Mouse (Mus musculus): ENCODE results near the gene Ccdc146. TPM values are rescaled to one million over a fixed set of nuclear protein-coding genes. Genes with fewer than 3 reads are reported as not detected.

The Ccdc146 gene
- polyA plus RNA-seq, 1 experiment from 2014 or later, result 0.36 TPM

GRCm38 (mm10) chr5:21332119-21332518 lies 92.4 kb downstream of the Ccdc146 start:
- Histone ChIP-seq H3K27ac (ENCODE audit: low read depth, low read length) (no peak overlapping the region), H3K9me3 (ENCODE audit: control insufficient read depth, low read length) (no peaks in the 10 kb centered on the region), H3K4me2 (ENCODE audit: low read depth, low read length, severe bottlenecking) (no peak overlapping the region), H3K27me3 (ENCODE audit: control insufficient read depth, insufficient read depth, low read length) (no peaks in the 10 kb centered on the region), H3K36me3 (ENCODE audit: control insufficient read depth, insufficient read depth, low read length) (no peaks in the 10 kb centered on the region), H3K9ac (ENCODE audit: low read length) (no peak overlapping the region), H3K4me1 (replicated peaks; ENCODE audit: control insufficient read depth, insufficient read depth, low read length) (peaks cover 4% of the 10 kb centered on the region; the same call in 1 of the 2 replicates), H3K4me3 (ENCODE audit: low read depth, low read length) (no peak overlapping the region)
- WGBS, result 79% methylated on average over 1 of the region's 1 CpGs
- DNase-seq (ENCODE audit: low spot score), result no peak
- ATAC-seq (replicated peaks; ENCODE audit: low FRiP score), result no peak

GRCm38 (mm10) chr5:21331656-21332055 lies 92.8 kb downstream of the Ccdc146 start:
- 90% methylated on average over 5 of the region's 5 CpGs for WGBS

GRCm38 (mm10) chr5:21329672-21330665 lies 94.5 kb downstream of the Ccdc146 start:
- ATAC-seq (replicated peaks; ENCODE audit: low FRiP score) (0 out of 2 replicates have a peak, but pooled peaks have one; percentile 42), DNase-seq (ENCODE audit: low spot score) (peak; percentile 56)
- Histone ChIP-seq H3K4me3 (ENCODE audit: low read depth, low read length) (no peak overlapping the region), H3K4me2 (ENCODE audit: low read depth, low read length, severe bottlenecking) (no peak overlapping the region), H3K4me1 (replicated peaks; ENCODE audit: control insufficient read depth, insufficient read depth, low read length) (peaks cover 4% of the 10 kb centered on the region; the same call in 1 of the 2 replicates), H3K27me3 (ENCODE audit: control insufficient read depth, insufficient read depth, low read length) (no peaks in the 10 kb centered on the region), H3K36me3 (ENCODE audit: control insufficient read depth, insufficient read depth, low read length) (no peaks in the 10 kb centered on the region), H3K9me3 (ENCODE audit: control insufficient read depth, low read length) (no peaks in the 10 kb centered on the region), H3K27ac (ENCODE audit: low read depth, low read length) (no peak overlapping the region), H3K9ac (ENCODE audit: low read length) (no peak overlapping the region; the same call in 1 of the 2 replicates)
- 37% methylated on average over 11 of the region's 11 CpGs for WGBS

More at GRCm38 (mm10) chr5:21331656-21332055, 92.8 kb downstream of the Ccdc146 start:
- no peak overlapping the region for H3K4me2 ChIP-seq (ENCODE audit: low read depth, low read length, severe bottlenecking)
- H3K9me3 ChIP-seq (ENCODE audit: control insufficient read depth, low read length), result no peaks in the 10 kb centered on the region
- DNase-seq (ENCODE audit: low spot score) (no peak), ATAC-seq (replicated peaks; ENCODE audit: low FRiP score) (no peak)
- H3K36me3 ChIP-seq (ENCODE audit: control insufficient read depth, insufficient read depth, low read length), result no peaks in the 10 kb centered on the region
- no peak overlapping the region for H3K27ac ChIP-seq (ENCODE audit: low read depth, low read length)
- peaks cover 4% of the 10 kb centered on the region; the same call in 1 of the 2 replicates for H3K4me1 ChIP-seq (replicated peaks; ENCODE audit: control insufficient read depth, insufficient read depth, low read length)
- H3K27me3 ChIP-seq (ENCODE audit: control insufficient read depth, insufficient read depth, low read length), result no peaks in the 10 kb centered on the region
- no peak overlapping the region for H3K4me3 ChIP-seq (ENCODE audit: low read depth, low read length)
- H3K9ac ChIP-seq (ENCODE audit: low read length), result no peak overlapping the region

- no peak for DNase-seq (ENCODE audit: low spot score)
- H3K4me1 ChIP-seq (replicated peaks; ENCODE audit: control insufficient read depth, insufficient read depth, low read length), result peaks cover 4% of the 10 kb centered on the region; the same call in 1 of the 2 replicates
- H3K36me3 ChIP-seq (ENCODE audit: control insufficient read depth, insufficient read depth, low read length), result no peaks in the 10 kb centered on the region
- no peaks in the 10 kb centered on the region for H3K9me3 ChIP-seq (ENCODE audit: control insufficient read depth, low read length)
- no peak overlapping the region for H3K9ac ChIP-seq (ENCODE audit: low read length)
- H3K4me3 ChIP-seq (ENCODE audit: low read depth, low read length), result no peak overlapping the region
- 90% methylated on average over 1 of the region's 1 CpGs for WGBS
- ATAC-seq (replicated peaks; ENCODE audit: low FRiP score), result no peak
- no peak overlapping the region for H3K4me2 ChIP-seq (ENCODE audit: low read depth, low read length, severe bottlenecking)
- H3K27ac ChIP-seq (ENCODE audit: low read depth, low read length), result no peak overlapping the region
- no peaks in the 10 kb centered on the region for H3K27me3 ChIP-seq (ENCODE audit: control insufficient read depth, insufficient read depth, low read length)
Measured at GRCm38 (mm10) chr5:21328560-21328959, 95.9 kb downstream of the Ccdc146 start.

GRCm38 (mm10) chr5:21326494-21326893 lies 98.0 kb downstream of the Ccdc146 start:
- DNase-seq (ENCODE audit: low spot score) (peak; percentile 77), ATAC-seq (replicated peaks; ENCODE audit: low FRiP score) (0 out of 2 replicates have a peak, but pooled peaks have one; percentile 66)
- 50% methylated on average over 1 of the region's 1 CpGs for WGBS

DNA sequence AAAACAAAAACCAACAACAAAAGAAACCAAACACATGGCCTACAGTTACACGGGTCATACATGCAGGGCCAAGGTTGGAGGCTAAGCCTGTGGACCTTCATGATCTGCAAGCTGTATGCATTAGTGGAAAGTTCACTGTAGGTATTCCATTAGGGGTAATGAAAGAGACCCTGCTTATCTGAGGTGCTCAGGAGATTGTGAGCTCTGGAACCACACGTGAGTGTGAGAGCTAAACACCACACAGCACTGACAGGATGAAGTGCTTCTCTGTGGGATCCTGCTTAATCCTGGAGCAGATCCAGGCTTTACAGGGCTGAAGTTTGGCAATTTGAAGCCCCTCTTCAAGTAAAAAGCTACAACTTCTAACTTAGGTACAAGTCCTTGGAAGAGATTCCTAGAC lies 104.3 kb downstream of the Ccdc146 start:
- H3K4me1 ChIP-seq (replicated peaks; ENCODE audit: control insufficient read depth, insufficient read depth, low read length), result no peaks in the 10 kb centered on the region
- H3K27me3 ChIP-seq (ENCODE audit: control insufficient read depth, insufficient read depth, low read length), result no peaks in the 10 kb centered on the region
- no peaks in the 10 kb centered on the region for H3K36me3 ChIP-seq (ENCODE audit: control insufficient read depth, insufficient read depth, low read length)
- no peak overlapping the region for H3K9ac ChIP-seq (ENCODE audit: low read length)
- H3K27ac ChIP-seq (ENCODE audit: low read depth, low read length), result no peak overlapping the region
- DNase-seq (ENCODE audit: low spot score) (no peak), ATAC-seq (replicated peaks; ENCODE audit: low FRiP score) (no peak)
- H3K4me3 ChIP-seq (ENCODE audit: low read depth, low read length), result no peak overlapping the region
- 77% methylated on average over 2 of the region's 2 CpGs for WGBS
- H3K4me2 ChIP-seq (ENCODE audit: low read depth, low read length, severe bottlenecking), result no peak overlapping the region
- no peaks in the 10 kb centered on the region for H3K9me3 ChIP-seq (ENCODE audit: control insufficient read depth, low read length)

More at GRCm38 (mm10) chr5:21326494-21326893, 98.0 kb downstream of the Ccdc146 start:
- Histone ChIP-seq H3K9ac (ENCODE audit: low read length) (no peak overlapping the region), H3K4me1 (replicated peaks; ENCODE audit: control insufficient read depth, insufficient read depth, low read length) (peaks cover 4% of the 10 kb centered on the region; the same call in 1 of the 2 replicates), H3K27me3 (ENCODE audit: control insufficient read depth, insufficient read depth, low read length) (no peaks in the 10 kb centered on the region), H3K9me3 (ENCODE audit: control insufficient read depth, low read length) (no peaks in the 10 kb centered on the region), H3K27ac (ENCODE audit: low read depth, low read length) (no peak overlapping the region), H3K4me2 (ENCODE audit: low read depth, low read length, severe bottlenecking) (no peak overlapping the region), H3K36me3 (ENCODE audit: control insufficient read depth, insufficient read depth, low read length) (no peaks in the 10 kb centered on the region), H3K4me3 (ENCODE audit: low read depth, low read length) (no peak overlapping the region)

DNA sequence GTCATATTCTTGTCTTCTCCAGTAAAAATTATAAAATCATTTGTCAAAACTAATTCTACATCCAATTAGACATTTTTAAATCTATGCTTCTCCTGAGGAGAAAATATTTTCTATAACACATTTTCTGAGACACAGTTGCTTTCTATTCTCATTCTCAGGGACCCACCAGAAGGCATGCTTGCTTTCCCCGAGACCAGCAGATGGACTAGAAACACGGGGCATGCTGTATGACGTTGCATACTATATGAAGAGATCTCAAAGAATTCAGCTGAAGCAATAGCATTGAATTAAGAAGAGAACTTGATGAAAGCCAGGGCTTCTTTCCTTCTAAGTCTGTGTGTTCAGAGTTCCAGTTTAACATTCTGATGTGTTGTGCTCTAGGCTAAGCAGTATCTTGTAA lies 109.8 kb downstream of the Ccdc146 start:
- Histone ChIP-seq H3K9ac (ENCODE audit: low read length) (no peak overlapping the region), H3K9me3 (ENCODE audit: control insufficient read depth, low read length) (no peaks in the 10 kb centered on the region), H3K4me3 (ENCODE audit: low read depth, low read length) (no peak overlapping the region), H3K27ac (ENCODE audit: low read depth, low read length) (no peak overlapping the region), H3K27me3 (ENCODE audit: control insufficient read depth, insufficient read depth, low read length) (no peaks in the 10 kb centered on the region), H3K4me1 (replicated peaks; ENCODE audit: control insufficient read depth, insufficient read depth, low read length) (no peaks in the 10 kb centered on the region), H3K36me3 (ENCODE audit: control insufficient read depth, insufficient read depth, low read length) (no peaks in the 10 kb centered on the region), H3K4me2 (ENCODE audit: low read depth, low read length, severe bottlenecking) (no peak overlapping the region)
- WGBS, result 88% methylated on average over 3 of the region's 3 CpGs
- ATAC-seq (replicated peaks; ENCODE audit: low FRiP score), result no peak
- DNase-seq (ENCODE audit: low spot score), result no peak

DNA sequence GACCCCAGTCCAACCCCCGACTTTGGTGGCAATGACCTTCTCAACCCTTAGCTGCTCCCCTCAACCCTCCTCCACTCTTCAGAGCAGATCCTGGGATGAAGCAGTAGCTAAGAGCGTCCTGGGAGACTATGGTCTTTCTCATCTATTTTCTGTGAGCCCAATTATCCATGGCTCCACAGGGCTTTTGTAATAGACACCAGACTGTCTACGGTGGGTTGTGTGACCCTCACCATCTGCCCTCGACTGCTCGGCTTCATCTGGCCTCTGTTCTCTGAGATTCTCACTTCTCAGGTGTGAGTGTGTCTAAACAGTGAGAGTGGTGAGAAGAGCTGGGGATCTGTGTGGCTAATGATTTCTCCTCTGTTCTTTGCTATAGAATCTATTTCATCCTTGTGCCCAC lies 117.3 kb downstream of the Ccdc146 start:
- Histone ChIP-seq H3K9ac (ENCODE audit: low read length) (no peak overlapping the region), H3K27me3 (ENCODE audit: control insufficient read depth, insufficient read depth, low read length) (no peaks in the 10 kb centered on the region), H3K4me1 (replicated peaks; ENCODE audit: control insufficient read depth, insufficient read depth, low read length) (no peaks in the 10 kb centered on the region; the same call in 1 of the 2 replicates), H3K4me3 (ENCODE audit: low read depth, low read length) (no peak overlapping the region), H3K9me3 (ENCODE audit: control insufficient read depth, low read length) (no peaks in the 10 kb centered on the region), H3K4me2 (ENCODE audit: low read depth, low read length, severe bottlenecking) (no peak overlapping the region), H3K27ac (ENCODE audit: low read depth, low read length) (no peak overlapping the region), H3K36me3 (ENCODE audit: control insufficient read depth, insufficient read depth, low read length) (no peaks in the 10 kb centered on the region)
- ATAC-seq (replicated peaks; ENCODE audit: low FRiP score) (no peak), DNase-seq (ENCODE audit: low spot score) (no peak)
- WGBS, result 74% methylated on average over 5 of the region's 5 CpGs
